Mouse (Mus musculus) olfactory bulb, adult 2 months (tissue): Measurements from ENCODE around the gene Gpr68.

Source experiments
- CTCF ChIP-seq: fragments of 200-500 bp; IDR thresholded peaks from 2 replicates; pipeline ENCODE4 v1.5.1; 2012; ENCODE audit warnings: low read depth, mild to moderate bottlenecking, low read length, moderate library complexity; ENCODE audit not compliant: insufficient read depth
- POLR2A ChIP-seq: fragments of 200-500 bp; IDR thresholded peaks from 2 replicates; pipeline ENCODE4 v1.6.1; 2012; ENCODE audit warnings: mild to moderate bottlenecking, low read depth, low read length, moderate library complexity; ENCODE audit not compliant: insufficient read depth

DNA sequence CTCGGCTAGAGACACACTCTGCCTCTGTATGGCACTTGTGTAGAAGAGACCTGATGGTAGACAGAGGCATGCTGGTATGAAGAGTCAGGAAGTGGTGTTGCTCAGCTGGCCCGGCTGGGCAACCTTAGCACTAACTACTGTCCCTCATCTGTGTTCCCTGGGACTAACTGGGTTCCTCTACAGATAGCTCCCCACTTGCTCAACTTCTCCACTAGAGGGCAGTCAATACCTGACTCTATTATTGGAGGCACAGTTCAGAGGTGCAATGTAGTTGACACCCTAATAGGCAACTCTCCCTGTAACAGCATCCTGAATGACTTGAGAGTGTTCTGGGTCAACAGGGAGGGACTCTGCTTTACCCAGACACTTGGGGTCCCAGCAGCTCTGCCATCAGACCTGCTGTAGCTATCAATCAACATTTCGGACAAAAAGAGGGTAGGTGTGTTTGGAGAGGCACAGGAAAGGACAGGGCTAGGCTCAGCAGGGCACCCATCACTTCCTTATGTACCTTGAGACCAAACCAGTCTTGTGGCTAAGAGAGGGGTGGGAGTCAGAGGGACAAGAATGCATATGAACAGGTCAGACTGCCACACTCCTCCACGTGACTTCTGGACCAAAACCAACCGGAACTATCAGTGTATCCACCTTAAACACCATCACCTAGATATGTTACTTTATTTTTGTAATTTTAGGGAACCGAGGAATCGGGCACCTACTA is 58.4 kb downstream of the Gpr68 start:
- no peak for TF ChIP-seq CTCF
- TF ChIP-seq POLR2A: no peak
